Comparison of ENCODE assay signal across 8 mouse cellular contexts in genomic region chr19:56400200-56400599, GRCm38 (mm10). TPM values are rescaled to one million over a fixed set of nuclear protein-coding genes. Genes with fewer than 3 reads are reported as not detected.
DNase-seq lines count a peak whose midpoint lies in the region; ATAC-seq lines count a peak whose summit lies in the region.

No protein-coding gene starts in this region.

- H3K4me3 ChIP-seq in forebrain, embryonic 11.5 days (ENCODE audit: low read depth, low read length) = no peak overlapping the region
- no peak overlapping the region for H3K4me3 ChIP-seq in forebrain, embryonic 10.5 days
- no peak overlapping the region for H3K4me3 ChIP-seq in forebrain, embryonic 14.5 days (ENCODE audit: low read depth, low read length)

- no peak overlapping the region for H3K9ac ChIP-seq in forebrain, embryonic 11.5 days (ENCODE audit: low read length)
- no peak overlapping the region for H3K9ac ChIP-seq in forebrain, embryonic 14.5 days (ENCODE audit: low read length)

- no peak overlapping the region for H3K27ac ChIP-seq in forebrain, embryonic 11.5 days (ENCODE audit: low read depth, low read length)
- no peak overlapping the region for H3K27ac ChIP-seq in forebrain, embryonic 10.5 days
- no peak overlapping the region for H3K27ac ChIP-seq in forebrain, embryonic 14.5 days (ENCODE audit: low read depth, low read length)

- H3K27me3 ChIP-seq in forebrain, embryonic 11.5 days (ENCODE audit: control insufficient read depth, insufficient read depth, low read length) = peaks cover 6% of the 10 kb centered on the region; the same call in 1 of the 2 replicates
- H3K27me3 ChIP-seq in forebrain, embryonic 10.5 days (ENCODE audit: poor library complexity, severe bottlenecking) = peaks cover 29% of the 10 kb centered on the region
- H3K27me3 ChIP-seq in forebrain, embryonic 14.5 days (replicated peaks; ENCODE audit: control insufficient read depth, insufficient read depth, low read length) = 0 out of 2 replicates have a peak, but pooled peaks cover 9% of the 10 kb centered on the region

- H3K4me2 ChIP-seq in forebrain, embryonic 11.5 days (ENCODE audit: low read depth, low read length, severe bottlenecking) = no peak overlapping the region
- H3K4me2 ChIP-seq in forebrain, embryonic 14.5 days (ENCODE audit: low read length) = no peak overlapping the region

- H3K36me3 ChIP-seq in forebrain, embryonic 11.5 days (ENCODE audit: control insufficient read depth, insufficient read depth, low read length) = no peaks in the 10 kb centered on the region
- H3K36me3 ChIP-seq in forebrain, embryonic 10.5 days (replicated peaks) = peaks cover 6% of the 10 kb centered on the region; the same call in 1 of the 2 replicates
- H3K36me3 ChIP-seq in forebrain, embryonic 14.5 days (ENCODE audit: control insufficient read depth, insufficient read depth, low read length) = no peaks in the 10 kb centered on the region

- peak; percentile 68 for DNase-seq in forebrain, embryonic 11.5 days (ENCODE audit: low spot score)
- DNase-seq in forebrain, embryonic 10.5 days (ENCODE audit: extremely low spot score, low spot score) = no peak
- peak; percentile 78 for DNase-seq in adrenal gland, adult 2 months
- peak; percentile 38 to 69 for DNase-seq in gastrocnemius, postnatal 4 days (ENCODE audit: low spot score in 2 of 2)
- DNase-seq in liver = peak; percentile 90
- DNase-seq in thymus, postnatal 25 days = peak; percentile 80
- no peak for DNase-seq in forebrain, embryonic 14.5 days (ENCODE audit: low spot score)

- 53% methylated on average over 14 of the region's 14 CpGs for WGBS in forebrain, embryonic 11.5 days
- WGBS in forebrain, embryonic 10.5 days = 54% methylated on average over 14 of the region's 14 CpGs
- WGBS in forebrain, embryonic 14.5 days = 51% methylated on average over 14 of the region's 14 CpGs

- H3K9me3 ChIP-seq in forebrain, embryonic 11.5 days (ENCODE audit: control insufficient read depth, low read length) = no peaks in the 10 kb centered on the region
- H3K9me3 ChIP-seq in forebrain, embryonic 10.5 days = no peaks in the 10 kb centered on the region
- no peaks in the 10 kb centered on the region for H3K9me3 ChIP-seq in forebrain, embryonic 14.5 days (replicated peaks; ENCODE audit: control insufficient read depth, low read length)

- peaks cover 4% of the 10 kb centered on the region; the same call in 1 of the 2 replicates for H3K4me1 ChIP-seq in forebrain, embryonic 11.5 days (replicated peaks; ENCODE audit: control insufficient read depth, insufficient read depth, low read length)
- H3K4me1 ChIP-seq in forebrain, embryonic 10.5 days = peaks cover 27% of the 10 kb centered on the region
- peaks cover 7% of the 10 kb centered on the region; the same call in 1 of the 2 replicates for H3K4me1 ChIP-seq in forebrain, embryonic 14.5 days (ENCODE audit: control insufficient read depth, insufficient read depth, low read length)

- no peak for ATAC-seq in forebrain, embryonic 11.5 days (replicated peaks; ENCODE audit: low FRiP score)
- ATAC-seq in neutrophil, adult 5-6 weeks (ENCODE audit: extremely low read depth, insufficient number of reproducible peaks, low FRiP score, poor library complexity, severe bottlenecking) = peak; percentile 56
- ATAC-seq in forebrain, embryonic 14.5 days = no peak

RNA-seq across cellular contexts. Expression of gene Casp7, which starts 3.3 kb away (rescaled TPM):
- 17.4 and 19.6 TPM in 2 replicates for polyA plus RNA-seq in forebrain, embryonic 11.5 days (2014; fragmentation: Nextera tagmentation; extraction: Ambion mirVana)
- polyA plus RNA-seq in forebrain, embryonic 10.5 days (2016; fragmentation: Nextera tagmentation; extraction: Ambion mirVana) = 15.8 and 16.2 TPM in 2 replicates
- total RNA-seq in adrenal gland, adult 2 months (2021) = 1 to 10 TPM; 7.3 to 7.9 TPM
- 3.8 and 4.2 TPM in 2 replicates for polyA plus RNA-seq in adrenal gland, adult 2 months (2012; rRNA removed)
- 10 to 100 TPM; 18.0 to 18.7 TPM for total RNA-seq in gastrocnemius, postnatal 4 days (2021)
- 16.5 and 17.9 TPM in 2 replicates for total RNA-seq in neutrophil, adult 5-6 weeks (2017)
- polyA plus RNA-seq in forebrain, embryonic 14.5 days (2014; fragmentation: Nextera tagmentation; extraction: Ambion mirVana) = 13.1 and 17.4 TPM in 2 replicates

RNA-seq across cellular contexts. Expression of gene Nrap, which starts 10.4 kb away (rescaled TPM):
- polyA plus RNA-seq in forebrain, embryonic 11.5 days (2014; fragmentation: Nextera tagmentation; extraction: Ambion mirVana) = 0.17 and 0.20 TPM in 2 replicates
- polyA plus RNA-seq in forebrain, embryonic 10.5 days (2016; fragmentation: Nextera tagmentation; extraction: Ambion mirVana) = 0.10 and 0.15 TPM in 2 replicates
- not detected for total RNA-seq in adrenal gland, adult 2 months (2021)
- 0.02 TPM in 1 of 2 replicates, not detected in the other for polyA plus RNA-seq in adrenal gland, adult 2 months (2012; rRNA removed)
- 100 to 1,000 TPM; 293 to 350 TPM for total RNA-seq in gastrocnemius, postnatal 4 days (2021)
- not detected in 2 replicates for total RNA-seq in neutrophil, adult 5-6 weeks (2017)
- polyA plus RNA-seq in forebrain, embryonic 14.5 days (2014; fragmentation: Nextera tagmentation; extraction: Ambion mirVana) = 0.14 and 0.55 TPM in 2 replicates

Comparison
In these comparisons a context has a peak if more than half of its experiments do, and no peak if none do; other contexts are left out.
1. DNase-seq: peak in forebrain, embryonic 11.5 days (single experiment), adrenal gland, adult 2 months (single experiment), gastrocnemius, postnatal 4 days (2 of 2), liver (single experiment) and thymus, postnatal 25 days (single experiment); none in forebrain, embryonic 10.5 days (single experiment) and forebrain, embryonic 14.5 days (single experiment).